Mouse (Mus musculus) cerebellum, postnatal 36 days (tissue): ENCODE measurements at regions not wholly inside any gene's neighbourhood (a gene's known extent, or its start where the extent isn't known, plus 50 kb on each side); places are given as distances from the start of the nearest gene placed in this dataset.

Experiments
- DNase-seq, 2 experiments: peaks; one replicate each; pipeline ENCODE4 v3.0.0; 2021 to 2022; ENCODE audit warnings: mixed read lengths in 2 of 2

DNA sequence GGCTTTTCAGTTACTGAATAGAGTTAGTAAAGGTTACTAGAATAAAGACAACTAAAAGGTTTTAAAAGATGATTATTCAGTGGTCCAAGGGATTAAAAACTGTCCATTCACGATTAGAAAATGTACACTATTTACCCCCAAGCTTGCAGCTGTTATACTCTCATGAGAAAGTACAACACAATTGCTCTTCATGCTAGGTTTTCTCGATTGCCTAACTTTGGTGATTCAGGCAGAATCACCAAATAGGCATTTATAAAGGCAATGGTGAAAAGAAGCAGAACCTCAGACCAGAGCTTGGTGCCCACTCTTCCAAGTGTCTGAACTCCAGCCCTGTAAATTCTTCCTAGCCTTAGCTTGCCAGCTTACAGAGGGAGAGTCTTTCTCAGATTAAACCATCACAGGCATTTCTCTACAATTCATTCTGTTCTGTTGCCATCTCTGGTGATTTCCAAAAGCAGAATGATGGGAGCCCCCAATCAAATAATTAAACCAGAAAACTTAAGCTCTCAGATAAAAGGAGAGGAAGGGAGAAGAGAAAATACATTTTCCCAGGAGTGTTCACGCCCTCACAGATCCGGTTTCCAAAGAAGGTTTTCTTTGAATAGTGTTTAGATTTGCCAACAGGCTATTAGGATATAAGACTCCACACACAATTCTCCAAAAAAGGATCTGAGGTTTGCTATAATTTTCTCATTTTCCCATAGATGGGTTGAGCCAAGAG is 657.0 kb downstream of the Slc22a22 start:
- DNase-seq: no peak

DNA sequence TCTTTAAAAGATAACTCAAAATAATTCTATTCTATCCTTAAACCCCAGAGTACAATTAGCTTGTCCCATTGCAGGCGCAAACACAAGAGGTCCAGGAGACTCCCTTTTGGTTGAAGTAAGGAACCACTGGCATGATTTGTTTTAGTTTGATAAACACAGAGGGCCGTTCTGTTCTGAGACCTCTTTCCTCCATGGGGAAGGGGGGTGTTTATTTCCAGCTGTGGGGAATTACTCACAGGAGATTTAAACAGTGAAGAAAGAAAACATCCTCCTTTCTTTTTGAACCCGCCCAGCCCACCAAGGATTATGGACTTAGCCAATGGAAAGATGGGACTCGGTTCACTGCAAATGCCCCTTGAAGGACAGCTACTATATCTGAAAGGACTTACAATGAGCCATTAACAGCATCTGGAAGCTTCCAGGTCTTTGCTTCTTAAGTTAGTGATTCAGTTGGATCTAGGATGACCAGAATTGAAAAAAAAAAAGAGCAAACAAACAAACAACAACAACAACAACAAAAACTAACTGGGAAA is 659.2 kb downstream of the Slc22a22 start:
- no peak for DNase-seq

DNA sequence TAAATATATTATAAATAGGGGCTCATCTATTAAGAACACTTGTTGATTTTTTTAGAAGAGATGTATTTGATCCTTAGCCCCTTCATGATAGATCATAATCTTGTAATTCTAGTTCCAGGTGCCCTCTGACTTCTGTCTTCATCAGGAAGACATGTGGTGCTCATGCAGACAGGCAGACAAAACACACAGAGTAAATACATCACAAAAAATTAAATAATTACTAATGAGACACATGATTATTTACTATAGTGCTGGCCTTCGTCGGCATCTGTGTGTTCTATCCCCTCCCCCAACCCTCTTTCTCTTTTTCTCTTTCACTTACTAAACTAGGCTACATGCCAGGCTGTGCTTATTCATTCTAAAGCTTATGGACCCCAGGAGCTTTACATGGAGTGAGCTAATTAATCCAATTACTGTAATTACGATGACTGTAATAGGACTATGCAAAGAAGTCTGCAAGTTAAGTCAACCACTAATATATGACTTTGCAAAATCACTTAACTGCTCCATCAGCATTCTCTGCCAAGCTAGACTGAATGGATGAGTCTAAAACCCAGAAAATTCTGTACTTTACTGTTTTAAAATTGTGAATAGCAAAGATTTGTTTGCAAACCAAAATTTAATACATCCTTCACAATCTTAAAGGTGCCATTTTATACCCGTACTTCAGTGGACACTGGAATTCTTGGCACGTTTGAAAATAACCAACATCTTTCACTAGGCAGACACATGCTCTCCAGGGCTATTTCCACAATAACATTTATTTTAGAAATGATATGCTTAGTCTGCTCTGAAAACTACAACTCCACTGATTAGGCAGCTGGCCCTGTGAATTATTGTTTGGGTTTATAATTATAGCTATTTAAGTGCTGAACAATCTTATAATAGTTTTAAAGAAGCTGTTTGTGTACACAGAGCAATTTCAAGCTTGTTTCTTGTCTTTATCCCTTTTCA is 659.9 kb downstream of the Slc22a22 start:
- no peak for DNase-seq

DNA sequence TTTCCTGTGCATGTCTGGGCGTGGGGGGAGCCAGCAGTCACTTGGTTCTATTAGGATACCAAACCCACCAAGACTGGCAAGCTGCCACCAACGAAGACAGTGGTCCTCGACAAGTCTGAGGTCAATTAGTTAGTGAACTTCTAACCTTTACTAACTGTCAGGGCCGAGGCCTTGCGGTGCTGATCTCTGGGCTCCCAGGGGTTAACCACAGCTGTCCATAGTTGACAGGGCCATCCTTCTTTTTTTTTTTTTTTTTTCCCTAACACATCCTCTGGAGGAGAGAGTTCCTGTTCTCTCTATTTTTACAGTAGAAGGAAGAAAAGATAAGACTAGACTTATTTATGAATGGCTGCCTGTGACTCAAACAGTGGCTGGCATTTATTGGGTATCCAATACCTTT is 663.5 kb downstream of the Slc22a22 start:
- no peak for DNase-seq

DNA sequence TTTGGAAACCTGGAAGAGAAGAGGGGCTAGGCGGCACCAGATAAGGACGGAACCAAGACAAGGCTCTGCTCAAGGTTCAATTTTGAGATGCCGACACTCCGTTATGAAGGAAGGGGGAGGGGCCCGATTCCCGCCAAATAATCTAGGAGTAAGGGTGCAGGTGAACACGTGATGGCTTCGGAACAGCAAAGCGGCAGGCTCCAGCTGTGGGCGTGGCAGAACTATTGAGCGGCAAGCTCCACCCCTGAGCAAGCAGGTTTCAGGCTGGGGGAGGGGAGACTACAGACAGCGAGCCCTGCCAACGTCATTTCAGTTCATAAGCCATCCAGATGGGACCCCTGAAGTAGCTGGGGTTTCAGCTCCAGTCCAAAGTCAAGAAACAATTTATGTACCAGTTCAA is 667.3 kb downstream of the Slc22a22 start:
- no peak for DNase-seq

DNA sequence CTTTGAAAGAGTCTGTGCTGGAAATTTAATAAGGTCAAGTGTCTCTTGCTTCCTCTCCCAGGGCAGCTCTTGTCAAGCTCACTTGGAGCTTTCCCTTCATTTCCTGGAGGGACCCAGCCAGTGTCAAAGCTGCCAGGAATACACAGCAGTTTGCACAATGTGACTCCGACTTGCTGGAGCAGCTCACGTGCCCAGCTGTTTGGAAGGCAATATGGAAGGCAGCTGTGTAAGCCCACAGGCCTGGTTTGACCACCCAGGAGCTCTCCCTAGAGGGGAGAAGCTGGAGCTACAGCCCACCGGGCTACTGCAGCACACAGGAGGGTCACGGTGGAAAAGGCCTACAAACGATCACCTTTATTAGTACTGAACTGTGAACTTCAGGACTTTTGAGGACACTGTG is 669.8 kb downstream of the Slc22a22 start:
- DNase-seq: no peak

DNA sequence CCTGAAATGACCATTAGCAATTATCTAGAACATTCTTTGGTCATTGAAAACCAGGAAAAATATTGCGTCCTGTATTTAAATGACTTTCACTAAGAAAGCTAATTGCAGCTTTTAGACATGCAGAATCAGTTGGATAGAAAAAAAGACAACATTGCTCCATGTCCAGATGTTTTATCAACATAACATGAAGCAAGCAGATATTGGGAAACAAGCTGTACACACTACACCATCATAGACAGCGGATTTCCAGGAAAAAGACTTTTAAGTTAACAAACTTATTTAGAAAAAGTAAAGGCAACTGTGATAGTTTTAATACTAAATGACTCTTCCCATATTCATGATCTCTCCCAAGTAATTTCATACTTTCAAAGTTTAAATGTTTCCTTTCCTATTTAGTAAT is 675.5 kb downstream of the Slc22a22 start:
- DNase-seq: no peak

DNA sequence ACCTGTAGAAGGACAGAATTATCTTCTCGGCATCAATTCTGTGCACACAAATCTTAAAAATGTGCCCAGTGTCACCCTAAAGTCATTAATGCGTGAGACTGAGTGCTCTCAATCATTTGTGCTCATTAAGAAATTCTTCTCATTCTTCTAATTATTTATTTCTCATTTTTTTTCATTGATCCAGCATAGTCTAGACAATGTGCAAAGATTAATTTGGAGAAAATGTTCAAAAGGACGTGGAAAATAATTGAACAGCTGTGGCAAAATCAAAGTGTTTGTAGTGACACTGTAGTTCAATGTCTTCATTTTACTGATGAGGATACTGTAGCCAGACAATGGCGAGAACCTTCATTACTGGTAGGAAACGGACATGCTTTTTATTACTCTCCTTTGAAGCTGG is 702.0 kb downstream of the Slc22a22 start:
- DNase-seq: no peak

DNA sequence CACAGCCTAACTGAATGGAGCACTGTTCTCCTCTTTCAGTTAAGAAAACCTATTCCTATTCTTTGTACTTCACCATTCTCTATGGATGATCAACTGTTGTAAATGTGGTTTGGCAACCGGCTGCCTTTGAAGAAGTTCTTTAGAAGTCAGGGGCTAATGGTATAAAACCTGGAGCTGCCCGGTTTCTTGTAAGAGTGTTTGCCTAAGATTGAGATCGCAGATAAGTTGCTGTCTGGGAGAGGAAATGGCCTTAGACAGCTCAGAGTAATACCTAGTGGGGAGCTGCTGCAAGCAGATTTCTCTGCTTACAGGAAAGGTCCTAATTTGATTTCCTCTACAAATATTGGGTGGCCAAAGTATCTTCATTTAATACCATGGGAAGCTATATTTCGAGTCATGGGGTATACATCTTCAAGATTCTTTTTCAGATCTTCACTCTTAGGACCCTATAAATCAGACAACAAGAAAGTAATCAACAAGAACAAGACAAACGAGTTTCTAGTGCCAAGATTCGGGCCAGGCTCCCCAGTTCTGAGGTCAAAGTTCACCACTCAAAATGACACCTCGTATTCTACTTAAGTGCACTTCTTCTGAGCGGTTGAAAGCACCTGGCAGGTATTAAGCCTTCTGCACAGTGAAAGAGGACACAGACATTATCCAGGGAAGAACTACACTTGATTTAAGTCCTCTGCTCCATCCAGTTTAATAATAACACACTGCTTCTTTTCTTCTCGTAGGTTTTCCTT is 702.6 kb downstream of the Slc22a22 start:
- DNase-seq: no peak

DNA sequence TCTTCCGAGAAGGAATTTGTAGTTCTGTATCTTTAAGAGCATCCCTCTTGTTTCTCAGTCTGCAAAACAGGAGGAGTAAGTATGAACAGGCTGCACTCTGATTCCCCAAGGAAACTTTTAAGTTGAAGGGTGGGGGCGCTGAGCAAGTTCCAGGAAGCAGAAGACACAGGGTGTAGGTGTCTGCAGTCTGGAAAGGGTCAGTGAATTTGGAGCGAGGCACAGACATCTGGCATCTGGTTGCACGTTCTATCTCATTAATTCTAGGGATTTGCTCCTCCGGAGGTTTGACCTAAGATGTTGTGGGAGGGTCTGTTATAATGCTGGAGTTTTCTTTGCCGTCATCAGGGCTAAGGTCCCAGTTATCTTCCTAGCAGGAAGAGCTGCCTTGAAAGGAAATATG is 711.1 kb downstream of the Slc22a22 start:
- no peak for DNase-seq

DNA sequence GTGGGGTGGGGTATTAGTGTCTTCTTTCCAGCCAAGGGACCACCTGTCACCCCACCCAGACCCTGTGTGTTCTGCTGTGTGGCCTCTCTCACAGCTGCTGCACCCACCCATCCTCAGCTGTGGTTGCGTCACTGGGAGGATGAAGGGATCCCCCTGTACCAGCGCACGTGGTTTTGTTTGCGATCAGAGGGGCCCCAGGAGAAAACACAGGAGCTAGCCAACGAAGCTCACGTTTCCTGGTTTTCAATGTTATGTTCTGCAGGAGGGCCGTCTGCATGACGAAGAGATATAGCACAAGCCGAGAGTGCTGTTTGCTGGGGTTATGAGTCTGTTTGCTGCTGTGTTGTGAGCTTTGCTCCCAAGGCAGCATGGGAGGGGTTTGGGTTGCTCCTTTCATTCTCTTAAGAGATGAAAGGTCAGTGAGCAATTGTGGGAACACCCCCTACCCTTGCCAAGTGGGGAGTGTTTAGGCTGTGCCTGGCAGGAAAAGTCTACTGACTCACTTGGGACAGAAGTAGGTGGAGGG is 712.4 kb downstream of the Slc22a22 start:
- DNase-seq: no peak

DNA sequence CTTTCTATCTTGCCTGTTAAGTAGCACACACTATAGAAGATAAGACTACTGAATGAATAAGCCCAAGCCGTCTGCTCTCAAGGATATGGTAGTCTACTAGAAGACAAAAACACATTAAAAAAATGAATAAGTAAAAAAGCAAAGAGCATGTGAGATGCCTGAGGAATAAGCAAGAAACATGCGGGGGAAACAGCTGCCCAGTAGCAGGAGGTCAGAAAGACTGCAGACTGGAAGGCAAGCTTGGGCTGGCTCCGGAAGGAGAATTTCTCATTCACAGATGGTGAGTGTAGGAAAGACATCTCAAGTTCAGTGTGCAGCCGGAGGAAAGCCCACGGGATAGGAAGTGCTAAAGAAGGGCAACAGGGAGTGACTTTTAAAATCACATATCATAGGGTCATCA is 713.4 kb downstream of the Slc22a22 start:
- DNase-seq: no peak

DNA sequence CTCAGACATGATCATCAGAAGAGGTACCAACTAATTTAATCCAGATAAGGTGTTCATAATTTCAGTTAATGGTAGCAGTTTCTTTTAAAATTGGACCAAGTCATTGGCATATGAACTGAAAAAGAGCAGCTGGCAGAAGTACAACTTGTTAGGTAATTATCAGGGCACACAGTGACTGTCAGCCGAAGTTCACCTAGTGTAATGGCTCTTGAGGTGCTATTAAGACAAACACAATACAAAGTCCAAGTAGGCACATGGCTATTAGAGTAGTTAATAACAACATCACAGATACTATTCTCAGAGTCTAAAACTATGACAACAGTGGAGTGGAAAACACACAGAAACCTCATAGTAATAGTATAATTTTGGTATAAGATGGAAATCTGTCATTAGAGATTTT is 730.7 kb downstream of the Slc22a22 start:
- DNase-seq: no peak

DNA sequence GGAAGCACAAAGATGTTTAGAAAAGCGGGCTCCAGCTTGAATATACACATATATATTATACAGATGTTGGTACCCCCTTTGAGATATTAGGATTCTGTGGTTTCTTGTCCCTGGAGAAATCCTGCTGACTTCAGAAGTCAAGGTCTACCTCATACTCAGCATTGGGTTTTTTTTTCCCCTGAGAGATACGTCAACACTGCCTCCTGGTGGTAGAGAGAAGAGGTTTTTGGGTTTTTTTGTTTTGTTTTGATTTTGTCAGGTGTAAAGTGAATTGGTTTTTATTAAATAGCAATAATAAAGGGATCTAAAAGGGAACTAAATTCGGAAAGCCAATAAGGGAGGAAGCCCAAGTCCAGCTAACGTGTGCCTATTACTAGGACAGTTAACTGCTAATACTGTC is 732.5 kb downstream of the Slc22a22 start:
- DNase-seq: no peak
